Mouse (Mus musculus) spleen, postnatal 14 days (tissue): ENCODE results near the gene Trio.

Experiments
- DNase-seq, 2 experiments: peaks; one replicate each; pipeline ENCODE4 v3.0.0; 2021 to 2022; ENCODE audit warnings: low spot score in 2 of 2

The Trio gene

DNA sequence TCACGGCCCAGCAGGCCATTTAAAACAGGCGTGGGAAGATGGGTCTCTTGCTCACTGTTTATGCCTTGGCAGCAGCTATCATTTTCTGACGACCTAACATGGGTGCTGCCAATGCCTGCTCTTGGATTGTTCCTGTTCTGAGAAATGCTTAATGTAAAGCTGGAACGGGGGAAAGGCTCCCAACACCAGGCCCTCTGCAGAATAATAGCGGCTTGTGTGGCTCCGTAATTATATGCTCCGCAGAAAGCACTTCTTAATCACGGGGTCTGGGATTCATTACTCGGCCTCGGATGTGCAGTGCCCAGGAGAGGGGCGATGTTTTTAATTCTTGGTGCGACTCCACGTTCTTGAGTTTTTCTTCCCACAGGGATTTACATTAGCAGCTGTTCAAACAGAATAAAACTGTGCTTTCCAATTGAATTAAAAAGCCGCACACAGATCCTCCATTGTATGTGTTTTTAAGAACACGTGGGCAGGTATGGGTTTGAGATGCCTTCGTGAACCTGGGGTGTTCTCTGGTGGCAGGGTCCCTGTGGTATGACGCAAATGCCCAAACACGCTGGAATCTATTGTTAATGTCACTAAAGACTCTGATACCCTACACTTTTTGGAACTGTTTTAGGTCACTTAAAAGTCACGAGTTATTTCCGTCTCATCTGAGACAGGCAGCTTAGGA lies 228.0 kb downstream of the Trio start:
- no peak for DNase-seq

DNA sequence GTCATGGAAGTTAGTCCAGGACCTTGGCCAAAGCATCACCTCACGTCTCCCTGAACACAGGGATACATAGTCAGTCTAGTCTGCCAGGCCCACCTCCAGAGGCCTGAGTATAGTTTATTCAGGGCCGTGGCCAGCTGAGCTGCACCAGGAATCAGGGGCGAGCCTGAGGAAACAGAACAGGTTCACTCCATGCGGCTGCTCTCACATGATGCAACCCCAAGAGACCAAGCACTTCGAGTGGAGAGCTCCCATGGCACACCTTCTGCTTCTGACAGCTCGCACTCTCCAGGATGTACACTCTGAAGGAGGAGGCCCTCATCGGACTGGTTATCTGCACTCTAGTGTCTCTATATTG lies 228.8 kb downstream of the Trio start:
- DNase-seq = no peak

DNA sequence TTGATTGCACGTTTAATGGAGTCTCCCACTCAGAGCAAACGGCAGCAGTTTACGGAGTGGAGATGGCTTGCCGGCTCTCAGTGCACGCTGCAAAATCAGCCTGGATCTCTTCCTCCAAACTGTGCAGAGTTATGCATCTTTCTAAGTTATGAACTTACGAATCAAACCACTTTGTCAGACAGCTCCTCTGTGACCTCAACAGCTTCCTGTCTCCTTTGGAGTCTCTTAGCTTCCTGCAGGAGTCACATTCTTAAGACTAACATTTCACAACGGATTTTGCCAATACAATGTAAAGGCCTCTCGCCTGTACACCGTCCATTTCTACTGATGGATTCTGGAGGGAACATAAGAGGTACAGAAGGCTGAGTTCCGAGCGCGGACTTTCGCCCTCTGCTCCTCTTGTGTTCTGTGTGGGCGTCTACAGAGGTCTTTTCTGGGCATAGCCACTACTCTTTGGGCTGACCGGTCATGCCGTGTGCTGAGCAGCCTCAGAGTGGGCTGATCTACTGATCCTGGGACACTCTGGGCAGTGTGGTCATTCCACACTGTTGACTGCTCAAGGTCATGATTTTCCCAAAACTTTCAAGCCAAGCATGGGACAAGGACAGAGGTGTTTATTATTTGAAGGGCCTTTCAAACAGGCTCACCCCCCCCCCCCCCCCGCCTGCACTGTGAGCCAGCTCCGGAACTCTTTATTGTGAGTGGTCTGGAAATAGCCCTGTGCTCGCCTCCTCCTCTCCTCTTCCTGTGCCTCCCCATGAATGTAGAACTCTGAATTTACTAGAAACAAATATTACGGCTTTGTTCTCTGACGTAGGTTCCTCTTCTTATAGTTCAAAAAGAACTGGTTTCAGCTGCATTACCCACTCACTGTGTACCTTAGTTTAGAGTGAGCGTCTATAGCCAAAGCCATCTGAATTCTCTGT lies 229.4 kb downstream of the Trio start:
- DNase-seq = no peak

DNA sequence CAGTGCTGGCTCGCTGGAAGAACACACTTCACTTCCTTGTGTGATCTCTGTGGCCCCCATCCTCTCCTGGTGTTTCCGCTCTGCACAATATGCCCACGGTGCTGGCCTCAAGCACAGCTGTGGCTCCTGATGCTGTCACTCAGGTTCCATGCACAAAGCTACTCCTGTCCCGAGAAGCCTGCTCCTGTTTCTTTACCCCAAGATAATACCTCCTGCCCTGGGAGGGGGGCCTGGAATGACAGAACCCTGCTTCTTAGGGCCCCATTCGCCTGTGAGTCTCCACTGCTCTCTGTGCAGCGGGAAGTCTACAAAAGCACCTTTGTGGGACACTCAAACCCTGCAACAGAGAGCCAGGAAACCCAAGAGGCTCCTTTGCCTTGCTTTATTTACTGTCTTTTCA lies 232.4 kb downstream of the Trio start:
- DNase-seq = no peak

DNA sequence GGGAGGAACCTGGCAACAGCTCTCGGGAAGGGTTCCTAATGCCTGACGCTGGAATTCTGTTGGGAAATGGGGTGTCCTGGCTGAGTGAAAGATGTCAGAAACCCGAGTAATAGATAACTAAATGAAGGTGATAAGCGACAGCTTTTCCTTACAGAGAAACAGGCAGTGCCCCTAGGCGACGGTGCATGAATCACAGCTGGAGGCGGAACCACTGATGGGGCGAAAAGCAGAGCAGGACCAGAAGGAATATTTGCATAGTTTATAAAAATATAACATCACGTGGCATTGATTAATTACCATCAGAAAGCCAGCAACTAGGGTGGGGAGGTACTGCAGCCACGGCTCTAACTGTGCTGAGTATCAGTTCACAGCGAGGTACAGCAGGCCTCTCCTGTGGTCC lies 233.2 kb downstream of the Trio start:
- DNase-seq = no peak

DNA sequence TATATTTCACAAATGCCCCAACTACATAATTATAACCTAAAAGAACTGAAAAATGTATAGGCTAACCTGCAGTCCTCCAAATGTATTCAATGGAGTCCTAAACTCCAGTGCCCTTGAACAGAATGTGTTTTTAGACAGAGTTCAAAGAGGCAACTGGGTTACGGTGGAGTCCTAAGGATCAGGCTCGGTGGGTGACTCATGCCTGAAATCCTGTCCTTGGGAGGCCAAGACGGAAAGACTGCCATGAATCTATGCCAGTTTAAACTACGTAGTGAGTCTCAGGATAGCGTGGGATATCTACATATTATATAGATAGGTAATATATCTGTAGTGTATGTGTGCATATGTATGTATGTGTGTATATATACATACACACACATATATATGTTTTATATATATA lies 234.5 kb downstream of the Trio start:
- no peak for DNase-seq

DNA sequence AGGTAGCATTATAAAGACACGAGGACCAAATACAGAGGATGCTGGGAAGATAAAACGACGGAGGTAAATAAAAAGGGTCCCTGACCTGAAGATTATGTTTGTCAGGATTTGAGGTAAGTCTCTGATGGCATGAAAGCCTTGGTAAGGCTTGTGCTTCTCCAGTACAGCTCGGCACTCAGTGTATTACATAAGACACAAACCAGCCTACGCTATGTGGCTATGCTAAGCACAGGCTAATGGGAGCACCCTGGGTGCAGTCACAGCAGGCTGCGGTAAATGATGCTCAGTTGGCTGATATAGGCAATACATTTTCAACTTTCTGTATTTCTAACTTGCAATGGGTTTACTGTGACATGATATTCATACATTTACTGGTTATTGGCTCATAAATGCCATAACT lies 234.9 kb downstream of the Trio start:
- DNase-seq = no peak

DNA sequence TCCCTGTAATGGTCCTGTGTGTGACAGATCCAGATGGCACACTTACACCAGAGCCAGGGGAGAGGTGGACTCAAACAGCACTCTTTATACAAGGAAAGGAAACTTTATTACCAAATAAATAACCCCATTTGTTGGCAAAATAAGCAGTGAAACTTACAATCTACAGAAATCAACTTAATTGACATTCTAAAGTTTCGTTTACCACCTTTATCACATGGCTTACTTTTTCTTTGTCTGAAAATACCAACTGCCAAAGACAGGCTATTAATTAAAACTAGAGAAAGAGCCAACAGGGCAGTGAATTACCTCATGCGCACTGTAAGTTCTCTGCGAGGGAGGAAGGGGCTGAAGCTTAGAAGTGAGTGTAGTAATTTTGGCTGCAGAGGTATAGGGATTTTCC lies 236.3 kb downstream of the Trio start:
- no peak for DNase-seq

DNA sequence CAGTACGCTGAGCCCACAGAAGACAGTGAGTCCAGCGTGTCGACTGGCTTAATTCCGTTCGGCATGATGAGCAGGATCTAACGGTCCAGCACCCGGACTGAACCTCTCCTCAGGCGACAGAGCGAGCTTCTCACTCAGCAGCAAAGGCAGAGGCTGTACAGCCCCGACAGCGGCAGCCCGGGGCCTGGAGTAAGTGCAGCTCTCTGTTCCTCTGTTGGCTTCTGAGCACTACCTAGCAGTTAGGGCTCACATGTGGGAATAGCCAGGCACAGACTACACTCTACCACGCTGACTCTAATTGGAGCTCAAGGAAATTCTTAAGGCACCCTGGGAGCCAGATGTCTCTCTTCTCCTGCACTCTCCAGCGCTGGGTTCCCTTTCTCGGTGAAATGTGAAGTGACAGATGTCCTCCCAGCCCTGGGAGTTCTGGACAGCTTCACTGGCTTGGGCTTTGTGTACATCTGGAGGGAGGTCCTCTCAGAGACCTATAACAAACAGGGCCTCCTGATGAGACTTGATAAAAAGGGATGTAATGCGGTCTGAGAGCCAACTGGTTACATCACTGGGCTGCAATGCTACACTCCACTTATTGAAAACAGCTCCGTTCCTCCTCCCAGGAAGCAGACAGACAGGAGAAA lies 237.4 kb downstream of the Trio start:
- no peak for DNase-seq

DNA sequence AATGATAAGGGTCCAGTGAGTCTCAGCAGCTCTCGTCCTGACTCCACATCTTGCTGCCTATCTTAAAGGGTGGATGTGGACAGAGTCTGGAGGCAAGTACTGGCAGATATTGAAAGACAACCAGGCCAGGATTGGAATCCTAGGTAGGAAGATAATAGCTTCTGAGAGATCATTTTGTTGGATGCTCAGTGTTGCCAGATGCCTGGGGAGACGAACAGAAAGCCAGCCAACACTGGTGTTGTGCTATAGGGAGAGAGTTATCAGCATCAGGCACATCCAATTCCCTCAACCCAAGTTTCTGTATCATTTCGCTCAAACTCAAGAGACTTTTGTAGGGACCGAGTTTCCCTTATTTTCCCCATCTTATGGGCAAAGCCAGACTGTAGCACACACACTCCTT lies 238.5 kb downstream of the Trio start:
- no peak for DNase-seq

DNA sequence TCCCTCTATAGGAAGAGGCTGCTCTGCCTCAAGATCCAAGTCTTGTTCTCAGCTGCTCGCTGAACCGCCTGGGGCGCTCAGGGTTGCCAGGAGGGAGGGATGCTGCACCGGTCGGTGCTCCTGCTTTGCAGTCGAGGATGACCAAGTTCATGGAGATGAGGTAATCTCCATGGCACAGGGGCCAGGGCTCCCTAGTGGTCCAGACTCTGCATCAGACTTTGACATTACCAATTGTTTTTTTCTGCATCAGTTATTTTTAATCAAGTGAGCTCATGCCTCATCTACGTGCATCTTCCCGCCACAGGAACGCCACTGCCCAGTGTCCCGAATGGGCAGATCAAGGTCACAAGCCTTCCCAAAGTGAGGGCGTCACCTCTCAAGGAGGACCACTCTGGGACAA lies 239.2 kb downstream of the Trio start:
- no peak for DNase-seq

DNA sequence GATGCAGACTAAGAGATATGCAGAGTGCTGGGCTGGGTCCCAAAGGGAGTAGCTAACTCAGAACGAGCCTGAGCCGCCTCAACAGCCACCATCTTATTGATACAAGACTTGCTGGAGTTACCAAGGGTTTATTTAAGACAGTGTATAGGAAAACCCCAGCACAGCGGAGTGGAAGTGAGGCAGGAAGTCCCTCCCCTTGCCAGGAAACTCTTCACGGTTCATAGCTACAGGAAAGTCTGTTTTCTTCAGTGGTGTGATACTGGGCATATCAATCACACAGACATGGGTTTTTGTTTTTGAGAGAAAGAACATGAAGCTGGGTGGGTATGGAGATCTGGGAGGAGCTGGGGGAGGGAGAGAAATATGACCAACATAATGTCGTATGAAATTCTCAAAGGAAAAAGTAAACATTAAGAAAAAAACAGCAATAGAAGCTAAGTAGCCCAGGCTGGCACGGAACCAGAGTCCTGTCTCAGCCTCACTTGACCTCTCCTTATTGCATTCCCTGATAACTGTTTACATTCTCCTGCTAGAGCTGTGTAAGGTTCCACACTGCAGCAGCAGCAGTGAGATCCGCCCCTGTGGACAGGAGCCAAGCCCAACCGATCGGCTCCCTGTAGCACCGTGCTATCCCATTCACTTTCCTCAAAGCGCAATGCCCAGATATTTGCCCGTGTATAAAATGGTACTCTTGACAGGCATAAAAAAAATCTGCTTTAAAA lies 240.2 kb downstream of the Trio start:
- DNase-seq = no peak

DNA sequence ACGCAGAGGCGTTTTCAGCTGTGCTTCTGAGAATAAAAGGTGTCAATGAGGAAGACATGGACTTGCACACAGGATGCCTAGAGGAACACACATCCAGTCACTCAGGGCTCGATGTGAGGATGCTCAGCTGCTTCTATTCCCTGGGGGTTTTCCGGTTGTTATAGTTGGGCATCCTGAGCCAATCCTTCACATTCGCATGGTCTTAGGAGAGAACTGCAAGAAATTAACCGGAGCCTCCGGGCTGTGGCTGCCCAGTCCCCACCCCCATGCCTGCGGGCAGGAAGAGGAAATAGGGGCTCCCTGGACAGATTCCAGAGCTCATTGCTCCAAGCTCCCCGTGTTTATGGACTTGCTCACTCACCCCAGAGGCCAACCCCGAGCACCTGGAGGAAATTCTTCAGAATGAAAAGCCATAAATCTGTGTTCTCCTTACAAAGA lies 241.5 kb downstream of the Trio start:
- DNase-seq = no peak

DNA sequence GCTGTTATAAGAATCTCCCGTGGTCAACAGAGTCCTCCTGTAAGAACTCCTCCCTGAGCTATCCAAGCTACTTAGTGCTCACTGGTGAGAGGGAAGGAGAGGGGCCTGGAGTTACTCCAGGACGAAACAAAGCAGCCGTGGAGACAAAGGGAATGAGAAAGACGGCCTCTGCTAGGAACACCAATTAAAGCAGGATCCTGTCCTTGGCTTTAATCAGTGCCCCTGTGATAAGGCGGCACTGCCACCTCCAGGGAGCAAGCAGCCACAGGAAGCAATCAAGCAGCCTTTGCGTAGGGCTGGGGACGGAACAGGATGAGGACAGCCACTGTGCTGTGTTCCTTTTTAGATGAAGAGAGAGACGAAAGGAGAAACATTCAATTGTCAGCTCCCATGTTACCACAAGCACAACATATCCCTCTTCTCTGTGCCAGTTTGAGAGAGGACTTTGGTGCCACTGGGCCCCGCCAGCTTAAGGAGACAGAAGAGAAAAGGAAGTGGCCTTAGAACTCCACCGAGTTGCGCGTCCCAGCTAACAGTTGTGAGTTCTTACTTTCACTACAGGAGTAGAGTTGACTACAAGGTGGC lies 242.0 kb downstream of the Trio start:
- no peak for DNase-seq

DNA sequence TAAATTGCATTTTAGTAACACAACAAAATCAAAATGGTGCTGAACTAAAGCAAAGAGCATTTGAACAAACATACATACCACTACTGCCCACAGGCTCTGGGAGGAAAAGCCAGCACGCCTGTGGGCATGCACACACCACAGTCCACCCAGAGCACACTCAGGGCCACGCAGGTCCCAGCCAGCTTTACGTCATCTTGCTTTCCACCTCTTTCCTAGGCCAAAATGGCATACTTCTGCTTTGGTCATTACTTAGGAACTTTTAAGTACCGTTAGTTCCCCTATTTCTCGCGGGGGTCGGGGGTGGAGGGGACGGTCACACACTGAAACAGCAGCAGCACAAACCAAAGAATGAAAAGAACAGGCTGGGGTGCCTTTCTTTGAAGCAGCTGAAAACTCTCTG lies 242.6 kb downstream of the Trio start:
- no peak for DNase-seq

DNA sequence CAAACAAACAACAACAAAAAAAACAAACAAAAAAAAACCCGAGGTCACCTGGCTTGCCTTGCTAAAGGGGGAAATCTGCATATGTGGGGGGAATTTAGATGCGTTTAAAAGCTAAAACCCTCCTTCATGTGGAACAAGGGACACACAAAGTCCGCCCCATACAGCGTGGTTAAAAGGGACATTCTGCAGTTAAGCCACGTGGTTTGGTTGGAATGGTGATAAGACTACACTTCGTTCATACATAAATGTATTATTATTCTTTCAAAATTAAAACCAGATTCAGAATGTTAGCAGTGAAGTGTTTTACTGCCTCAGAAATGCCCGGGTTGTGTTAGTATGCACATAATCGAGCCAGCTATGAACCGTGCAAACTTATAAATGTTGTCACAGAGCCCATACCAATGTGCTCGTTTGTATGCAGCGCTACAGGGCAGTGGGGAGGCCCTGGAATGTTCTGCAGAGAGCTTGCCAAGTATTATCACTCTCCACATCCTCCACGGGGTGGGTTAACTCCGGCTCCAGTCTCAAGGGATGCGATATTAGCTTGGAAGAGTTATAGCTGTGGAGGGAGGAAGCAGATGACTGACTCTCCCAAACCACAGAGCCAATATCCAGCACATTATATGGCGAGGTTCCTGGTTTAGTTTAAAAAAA lies 243.1 kb downstream of the Trio start:
- no peak for DNase-seq

DNA sequence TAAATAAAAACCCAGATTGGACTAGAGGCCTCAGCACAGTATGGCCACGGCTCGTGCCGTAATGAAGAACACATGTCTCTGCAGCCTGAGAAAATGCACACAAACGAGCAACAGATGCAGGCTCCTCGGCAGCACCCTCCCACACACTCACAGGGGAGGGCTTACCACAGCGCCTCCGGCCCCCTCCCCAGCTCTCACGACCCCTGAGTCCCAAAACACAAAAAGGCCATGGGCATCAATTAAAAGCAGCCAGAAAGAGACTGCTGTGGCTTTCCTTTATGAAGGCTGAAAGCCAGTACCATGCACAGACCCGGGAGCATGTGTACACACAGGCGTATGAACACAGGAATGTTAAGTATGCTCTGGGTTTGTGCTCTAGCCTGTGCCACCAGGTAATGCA lies 245.8 kb downstream of the Trio start:
- no peak for DNase-seq

DNA sequence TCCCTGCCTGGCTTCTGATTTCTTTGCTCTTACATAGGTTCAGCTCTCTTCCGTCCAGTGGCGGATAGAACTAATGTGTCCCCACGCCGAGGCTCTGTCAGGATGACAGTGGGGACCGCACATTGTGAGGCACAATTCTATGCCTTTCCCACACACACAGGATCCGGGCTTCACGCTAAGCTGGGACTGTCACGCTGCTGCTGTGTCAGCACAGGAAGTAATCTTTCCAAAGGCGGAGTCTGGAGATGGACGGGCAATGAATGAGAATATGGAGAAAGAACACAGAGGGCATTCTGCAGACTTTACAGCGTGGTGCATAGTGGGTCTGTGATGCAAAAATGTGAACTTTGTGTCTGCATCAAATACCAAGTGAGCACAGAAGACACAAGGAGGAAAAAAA lies 246.2 kb downstream of the Trio start:
- no peak for DNase-seq

DNA sequence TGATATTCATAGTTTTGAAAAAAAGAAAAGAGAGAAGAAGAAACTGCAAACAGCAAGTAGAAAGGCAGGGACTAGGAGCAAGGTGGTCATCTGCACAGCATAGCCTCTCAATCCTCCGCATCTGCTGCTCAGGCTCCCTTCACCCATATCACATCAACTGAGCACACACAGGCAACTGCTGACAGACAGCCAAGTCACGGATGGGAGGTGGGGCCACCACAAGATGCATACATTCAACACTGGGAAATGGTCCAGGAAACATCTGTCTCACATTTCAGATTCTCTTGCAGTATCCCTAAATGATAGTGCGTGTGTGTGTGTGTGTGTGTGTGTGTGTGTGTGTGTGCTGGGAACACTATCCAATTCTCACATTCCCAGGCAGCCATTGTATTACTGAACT lies 247.4 kb downstream of the Trio start:
- DNase-seq = no peak

DNA sequence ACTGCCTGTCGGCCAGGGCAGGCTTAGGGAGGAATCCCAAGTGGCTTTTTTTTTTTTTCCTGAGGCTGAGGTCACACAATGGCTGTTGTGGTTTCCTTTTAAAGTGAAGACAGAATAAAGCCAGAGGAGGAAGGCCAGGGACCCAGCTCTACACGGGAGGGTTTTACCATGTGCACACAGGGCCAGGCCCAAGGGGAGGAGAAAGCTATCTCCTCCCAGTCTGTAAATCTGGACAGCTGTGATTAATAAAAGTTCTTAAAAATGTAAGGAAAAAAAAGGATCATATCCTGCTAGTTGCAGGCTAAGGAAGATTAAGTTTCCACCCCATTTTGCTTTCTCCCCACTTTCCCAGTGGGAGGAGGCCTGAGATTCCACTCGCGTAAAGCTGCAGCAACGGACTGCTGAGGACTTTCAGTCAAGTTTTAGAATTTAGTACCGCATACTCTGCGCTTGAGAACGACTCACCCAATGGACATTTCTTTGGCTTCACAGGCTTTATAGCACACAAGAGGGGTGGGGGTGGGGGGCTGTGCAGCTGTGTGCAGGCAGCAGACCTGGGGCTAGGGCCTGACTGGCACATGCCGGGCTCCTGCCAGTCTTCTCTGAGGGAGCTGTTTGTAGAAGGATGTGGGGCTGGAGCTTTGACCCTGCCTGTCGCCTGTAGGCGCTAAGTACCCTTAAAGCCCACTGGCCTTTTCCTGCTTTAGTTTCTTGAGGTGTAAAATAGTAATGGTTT lies 248.0 kb downstream of the Trio start:
- no peak for DNase-seq

DNA sequence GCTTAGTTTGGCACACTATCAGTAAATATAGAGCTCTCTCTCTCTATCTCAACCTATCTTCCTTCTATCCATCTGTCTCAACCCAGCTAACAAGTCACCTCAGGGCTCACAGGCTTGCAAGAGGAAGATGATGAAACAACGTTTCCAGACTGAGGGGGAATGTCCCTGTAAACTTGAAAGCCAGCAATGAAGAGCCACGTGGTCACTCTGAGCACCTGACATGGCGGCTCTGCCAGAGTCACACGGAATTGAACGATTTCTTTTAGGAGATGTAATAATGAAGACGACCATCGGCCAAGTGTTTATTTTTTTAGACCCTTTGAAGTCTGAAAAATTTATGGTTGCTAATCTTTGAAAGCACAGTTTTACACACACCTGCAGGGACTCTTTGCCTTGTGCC lies 251.2 kb downstream of the Trio start:
- DNase-seq = no peak
